Mouse (Mus musculus) hindbrain, embryonic 10.5 days (tissue): Measurements from ENCODE around the gene Sap30l. TPM values are rescaled to one million over a fixed set of nuclear protein-coding genes. Genes with fewer than 3 reads are reported as not detected.

Experiments used
- DNase-seq: peaks from one replicate; pipeline ENCODE4 v3.0.0-alpha.2; 2017; ENCODE audit warnings: low spot score
- H3K27ac ChIP-seq: fragments of 300-500 bp; sonication (generic); 2 replicates; pipeline ENCODE4 v1.5.1; 2016; ENCODE audit warnings: mild to moderate bottlenecking, moderate library complexity
- H3K27me3 ChIP-seq: fragments of 300-500 bp; sonication (generic); 2 replicates; pipeline ENCODE4 v1.6.1; 2016; ENCODE audit warnings: mild to moderate bottlenecking; ENCODE audit not compliant: poor library complexity, insufficient read depth, severe bottlenecking
- H3K36me3 ChIP-seq: fragments of 300-500 bp; sonication (generic); 2 replicates; pipeline ENCODE4 v1.6.1; 2016; ENCODE audit warnings: mild to moderate bottlenecking, moderate library complexity
- H3K4me1 ChIP-seq: fragments of 300-500 bp; sonication (generic); replicated peaks from 2 replicates; pipeline ENCODE4 v1.6.1; 2016; ENCODE audit warnings: mild to moderate bottlenecking
- H3K4me3 ChIP-seq: fragments of 300-500 bp; sonication (generic); 2 replicates; pipeline ENCODE4 v1.5.1; 2016; ENCODE audit warnings: mild to moderate bottlenecking, moderate library complexity
- H3K9me3 ChIP-seq: fragments of 300-500 bp; sonication (generic); 2 replicates; pipeline ENCODE4 v1.6.1; 2016; ENCODE audit warnings: mild to moderate bottlenecking, moderate library complexity
- WGBS: fragments of 180-500 bp; shearing (Covaris S2); methylation state at CpG from one replicate; pipeline ENCODE4 v1.1.7; 2016; 5-methylcytosine and 5-hydroxymethylcytosine counted together
- polyA plus RNA-seq: library from polyadenylated mRNA; unstranded; fragments of >200 nt; fragmentation: Nextera tagmentation; extraction: Ambion mirVana; gene quantifications from 2 replicates; pipeline ENCODE4 v1.2.1, GENCODE M21; 2016

The Sap30l gene
- polyA plus RNA-seq: 8.8 and 12.7 TPM in 2 replicates

DNA sequence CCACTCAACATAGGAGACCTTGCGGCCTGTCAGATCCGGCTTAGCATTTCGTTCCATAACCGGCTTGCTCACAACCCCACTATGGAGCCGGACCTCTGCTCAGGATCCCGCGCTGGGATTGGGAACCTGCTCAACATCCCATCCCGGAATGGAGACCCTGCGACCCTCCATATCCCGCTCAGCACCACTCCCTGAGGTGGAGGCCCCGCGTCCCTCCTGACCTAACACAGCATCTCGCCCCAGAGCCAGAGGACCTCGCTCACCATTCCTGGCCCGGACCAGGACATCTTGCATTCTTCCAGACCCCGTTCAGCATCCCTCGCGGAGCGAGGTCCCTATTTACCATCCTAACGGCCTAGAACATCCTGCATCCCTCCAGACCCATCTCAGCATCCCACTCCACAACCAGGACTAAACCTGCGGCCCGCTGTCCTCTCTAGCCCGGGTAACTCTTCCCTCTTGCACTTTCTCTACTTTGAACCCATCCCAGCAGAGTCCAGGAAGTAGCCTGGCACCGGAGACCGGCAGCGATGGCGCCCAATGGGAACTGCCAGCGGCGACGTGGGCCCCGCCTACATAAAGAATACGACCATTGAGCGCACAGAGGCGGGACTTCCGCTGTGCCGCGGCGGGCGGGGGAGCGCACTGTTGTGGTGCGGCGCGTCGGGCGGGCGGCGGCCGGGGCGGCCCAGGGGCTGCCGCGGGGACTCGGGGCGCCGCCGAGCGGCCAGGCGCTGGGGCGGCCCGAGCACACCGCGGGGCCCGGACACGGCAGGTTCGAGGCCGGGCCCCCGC is at the start of gene Sap30l:
TSS of gene Sap30l (plus strand) at position 667 of the 795 bp plus-strand sequence.
- peak within 1 kb of the TSS; percentile 93 for H3K27ac ChIP-seq
- H3K4me1 ChIP-seq: peaks cover 43% of the 10 kb centered on the region
- peaks cover 5% of the 10 kb centered on the region for H3K36me3 ChIP-seq
- H3K9me3 ChIP-seq: no peaks in the 10 kb centered on the region
- under 1% methylated on average over 66 of the region's 66 CpGs for WGBS
- no peaks in the 10 kb centered on the region for H3K27me3 ChIP-seq
- peak; percentile 96 for DNase-seq
- peak within 1 kb of the TSS; percentile 78 for H3K4me3 ChIP-seq

- Histone ChIP-seq H3K9me3 (no peaks in the 10 kb centered on the region), H3K4me1 (peaks cover 35% of the 10 kb centered on the region), H3K4me3 (no peak overlapping the region), H3K27me3 (no peaks in the 10 kb centered on the region), H3K27ac (no peak overlapping the region), H3K36me3 (no peaks in the 10 kb centered on the region)
- no peak for DNase-seq
- 78% methylated on average over 14 of the region's 14 CpGs for WGBS
Measured at GRCm38 (mm10) chr11:57753538-57754203, 47.8 kb upstream of the Sap30l start.

GRCm38 (mm10) chr11:57758621-57759020 is 42.8 kb upstream of the Sap30l start:
- Histone ChIP-seq H3K27ac (no peak overlapping the region), H3K9me3 (peaks cover 6% of the 10 kb centered on the region; the same call in 1 of the 2 replicates), H3K4me1 (peaks cover 41% of the 10 kb centered on the region), H3K36me3 (peaks cover 11% of the 10 kb centered on the region; the same call in 1 of the 2 replicates), H3K27me3 (no peaks in the 10 kb centered on the region), H3K4me3 (no peak overlapping the region)
- 78% methylated on average over 9 of the region's 9 CpGs for WGBS
- DNase-seq: no peak

DNA sequence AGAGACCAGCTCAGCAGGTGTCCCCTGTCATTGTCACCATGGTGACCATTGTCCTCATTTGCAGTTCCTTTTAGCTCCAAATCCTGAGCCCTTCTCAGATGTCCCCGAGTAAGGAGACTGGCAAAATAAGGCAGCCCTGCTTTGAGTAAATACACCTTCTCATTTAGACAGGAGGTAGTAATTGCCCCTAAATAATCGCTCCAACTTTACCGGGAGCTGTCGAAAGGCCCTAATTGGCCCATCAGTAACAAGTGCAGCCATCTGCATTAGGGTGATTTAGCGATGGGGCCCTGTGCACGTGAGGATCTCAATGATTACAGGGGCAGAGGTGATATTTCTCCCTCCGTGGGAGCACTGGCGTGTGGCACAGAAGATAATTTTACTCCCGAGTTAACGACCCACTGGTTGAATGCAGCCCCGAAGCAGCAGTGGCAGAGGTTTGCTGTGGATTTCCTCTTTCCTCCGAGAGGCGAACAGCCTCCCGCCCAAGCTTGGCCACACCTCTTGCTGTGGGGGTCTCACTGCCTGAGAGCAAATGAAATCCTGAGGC is 40.9 kb upstream of the Sap30l start:
- 34% methylated on average over 14 of the region's 14 CpGs for WGBS
- H3K36me3 ChIP-seq: peaks cover 17% of the 10 kb centered on the region; the same call in 1 of the 2 replicates
- no peak for DNase-seq
- H3K27ac ChIP-seq: no peak overlapping the region
- H3K4me3 ChIP-seq: no peak overlapping the region
- no peaks in the 10 kb centered on the region for H3K27me3 ChIP-seq
- peaks cover 43% of the 10 kb centered on the region for H3K4me1 ChIP-seq
- peaks cover 6% of the 10 kb centered on the region; the same call in 1 of the 2 replicates for H3K9me3 ChIP-seq

GRCm38 (mm10) chr11:57761347-57761746 is 40.1 kb upstream of the Sap30l start:
- no peak overlapping the region for H3K27ac ChIP-seq
- peaks cover 48% of the 10 kb centered on the region for H3K4me1 ChIP-seq
- no peak for DNase-seq
- 94% methylated on average over 4 of the region's 4 CpGs for WGBS
- H3K27me3 ChIP-seq: no peaks in the 10 kb centered on the region
- peaks cover 6% of the 10 kb centered on the region; the same call in 1 of the 2 replicates for H3K9me3 ChIP-seq
- H3K36me3 ChIP-seq: peaks cover 21% of the 10 kb centered on the region; the same call in 1 of the 2 replicates
- H3K4me3 ChIP-seq: no peak overlapping the region

GRCm38 (mm10) chr11:57764124-57764523 is 37.3 kb upstream of the Sap30l start:
- H3K27me3 ChIP-seq: peaks cover 12% of the 10 kb centered on the region; the same call in 1 of the 2 replicates
- DNase-seq: no peak
- H3K4me1 ChIP-seq: peaks cover 58% of the 10 kb centered on the region
- H3K9me3 ChIP-seq: peaks cover 6% of the 10 kb centered on the region; the same call in 1 of the 2 replicates
- peaks cover 22% of the 10 kb centered on the region; the same call in 1 of the 2 replicates for H3K36me3 ChIP-seq
- H3K4me3 ChIP-seq: no peak overlapping the region
- H3K27ac ChIP-seq: no peak overlapping the region
- 83% methylated on average over 3 of the region's 3 CpGs for WGBS

DNA sequence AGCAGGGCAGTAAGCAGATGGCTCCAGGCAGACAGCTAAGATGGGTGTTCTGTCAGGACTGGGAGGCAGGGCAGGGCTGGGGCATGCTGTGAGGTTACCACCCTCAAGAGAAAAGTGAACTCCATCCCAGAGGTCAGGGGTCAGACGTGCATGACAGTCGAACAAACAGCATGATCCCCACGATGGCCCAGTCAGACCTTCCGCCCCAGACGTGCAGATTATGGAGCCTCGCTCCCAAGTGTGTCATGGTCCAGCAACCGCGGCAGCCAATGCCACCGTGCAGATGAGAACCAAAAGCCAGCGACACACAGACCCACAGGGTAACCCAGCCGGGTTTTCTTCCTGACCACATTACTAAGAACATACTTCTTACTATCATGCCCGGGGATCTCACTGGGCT is 34.8 kb upstream of the Sap30l start:
- 26% methylated on average over 12 of the region's 12 CpGs for WGBS
- H3K27ac ChIP-seq: peak overlapping the region; percentile 54; the same call in 1 of the 2 replicates
- H3K27me3 ChIP-seq: peaks cover 36% of the 10 kb centered on the region
- H3K4me1 ChIP-seq: peaks cover 41% of the 10 kb centered on the region
- peak; percentile 55 for DNase-seq
- no peak overlapping the region for H3K4me3 ChIP-seq
- peaks cover 6% of the 10 kb centered on the region; the same call in 1 of the 2 replicates for H3K9me3 ChIP-seq
- peaks cover 43% of the 10 kb centered on the region for H3K36me3 ChIP-seq

DNA sequence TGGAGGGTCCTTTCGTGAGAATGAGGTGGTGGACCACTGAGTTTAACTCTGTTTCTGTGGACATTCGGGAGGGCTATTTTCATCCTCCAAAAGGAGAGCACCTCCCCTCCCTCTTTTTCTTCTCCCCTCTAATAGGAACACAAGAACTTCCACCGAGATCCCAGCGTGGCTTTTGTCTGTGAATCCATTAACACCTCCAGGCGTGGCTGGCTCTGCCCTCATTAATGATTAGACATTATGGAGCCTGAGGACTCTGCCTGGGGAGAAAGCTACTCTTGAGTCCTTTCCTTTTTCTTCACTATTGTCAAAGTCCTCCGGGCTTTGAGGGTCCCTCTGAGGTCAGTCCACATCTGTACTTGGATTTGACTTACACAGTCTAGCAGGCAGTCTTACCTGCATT is 34.3 kb upstream of the Sap30l start:
- peaks cover 42% of the 10 kb centered on the region for H3K27me3 ChIP-seq
- H3K4me3 ChIP-seq: no peak overlapping the region

GRCm38 (mm10) chr11:57770776-57771175 is 30.7 kb upstream of the Sap30l start:
- H3K27me3 ChIP-seq: peaks cover 66% of the 10 kb centered on the region
- H3K36me3 ChIP-seq: peaks cover 27% of the 10 kb centered on the region
- peaks cover 69% of the 10 kb centered on the region for H3K4me1 ChIP-seq
- H3K4me3 ChIP-seq: no peak overlapping the region
- no peaks in the 10 kb centered on the region for H3K9me3 ChIP-seq
- DNase-seq: no peak
- 97% methylated on average over 5 of the region's 5 CpGs for WGBS
- H3K27ac ChIP-seq: no peak overlapping the region

More for the DNA sequence above, 34.3 kb upstream of the Sap30l start:
- H3K9me3 ChIP-seq: peaks cover 6% of the 10 kb centered on the region; the same call in 1 of the 2 replicates
- H3K4me1 ChIP-seq: peaks cover 42% of the 10 kb centered on the region
- H3K36me3 ChIP-seq: peaks cover 45% of the 10 kb centered on the region
- peak overlapping the region; percentile 54; the same call in 1 of the 2 replicates for H3K27ac ChIP-seq
- 51% methylated on average over 6 of the region's 6 CpGs for WGBS
- DNase-seq: no peak

DNA sequence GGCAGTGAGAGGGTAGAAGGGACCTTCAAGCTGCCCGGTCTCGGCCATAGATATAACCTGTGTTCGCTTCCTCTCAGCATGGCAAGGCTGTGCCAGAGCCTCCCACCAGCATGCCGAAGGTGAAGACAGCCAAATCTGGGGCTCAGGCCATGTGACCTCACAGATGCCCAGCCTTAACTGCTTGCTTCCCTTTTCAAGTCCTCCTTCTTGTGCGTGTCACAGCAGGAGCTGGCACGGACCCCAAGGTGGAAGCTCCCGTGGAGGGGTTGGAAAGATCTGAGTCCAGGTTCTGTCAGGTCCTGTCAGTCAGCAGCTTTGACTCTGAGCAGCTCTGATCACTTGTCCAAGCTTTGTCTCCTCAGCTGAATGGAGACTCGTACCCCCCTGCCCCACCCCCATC is 29.8 kb upstream of the Sap30l start:
- peaks cover 64% of the 10 kb centered on the region for H3K4me1 ChIP-seq
- H3K27me3 ChIP-seq: peaks cover 71% of the 10 kb centered on the region
- DNase-seq: no peak
- peaks cover 24% of the 10 kb centered on the region; the same call in 1 of the 2 replicates for H3K36me3 ChIP-seq
- no peak overlapping the region for H3K4me3 ChIP-seq
- H3K9me3 ChIP-seq: no peaks in the 10 kb centered on the region
- H3K27ac ChIP-seq: no peak overlapping the region
- 88% methylated on average over 8 of the region's 8 CpGs for WGBS

- peaks cover 24% of the 10 kb centered on the region; the same call in 1 of the 2 replicates for H3K36me3 ChIP-seq
- peak overlapping the region; percentile 78 for H3K27ac ChIP-seq
- 12% methylated on average over 13 of the region's 13 CpGs for WGBS
- DNase-seq: peak; percentile 49
- peaks cover 59% of the 10 kb centered on the region for H3K4me1 ChIP-seq
- H3K4me3 ChIP-seq: peak overlapping the region; percentile 23
- H3K27me3 ChIP-seq: peaks cover 68% of the 10 kb centered on the region
- H3K9me3 ChIP-seq: no peaks in the 10 kb centered on the region
Measured at GRCm38 (mm10) chr11:57773479-57773878, 28.0 kb upstream of the Sap30l start.

- Histone ChIP-seq H3K27me3 (peaks cover 66% of the 10 kb centered on the region), H3K9me3 (no peaks in the 10 kb centered on the region), H3K27ac (peak overlapping the region; percentile 78), H3K4me3 (peak overlapping the region; percentile 23), H3K36me3 (peaks cover 24% of the 10 kb centered on the region; the same call in 1 of the 2 replicates), H3K4me1 (peaks cover 59% of the 10 kb centered on the region)
- 5% methylated on average over 4 of the region's 4 CpGs for WGBS
- peak; percentile 55 for DNase-seq
Measured at GRCm38 (mm10) chr11:57773936-57774335, 27.5 kb upstream of the Sap30l start.
